Mouse (Mus musculus) testis, postnatal 14 days (tissue): ENCODE results near the gene Mapre1.
A peak's percentile ranks its signal among the peaks of the same experiment; 100 is the strongest.
"Not testable (repeated sequence)": the region's sequence is repeated elsewhere in the genome, so short reads cannot be mapped to it uniquely, and the experiment has no call there.

Experiments used
- DNase-seq: peaks from one replicate; pipeline ENCODE4 v3.0.0; 2021; ENCODE audit warnings: low spot score

Gene Mapre1

GRCm38 (mm10) chr2:153778638-153779362 is 37.7 kb downstream of the Mapre1 start:
- DNase-seq: peak; percentile 86

- no peak for DNase-seq
These were observed 38.4 kb downstream of the Mapre1 start, which contains the start of gene Efcab8 for GRCm38 (mm10) chr2:153779394-153779981. Gene Efcab8 (plus strand): TSS chr2:153779931.

- no peak for DNase-seq
These were observed 40.1 kb downstream of the Mapre1 start for GRCm38 (mm10) chr2:153781181-153781580.

- DNase-seq: no peak
These were observed 43.6 kb downstream of the Mapre1 start for GRCm38 (mm10) chr2:153784668-153785067.

GRCm38 (mm10) chr2:153793366-153793765 is 52.3 kb downstream of the Mapre1 start:
- no peak for DNase-seq

- no peak for DNase-seq
These were observed 54.0 kb downstream of the Mapre1 start for GRCm38 (mm10) chr2:153795090-153795489.

GRCm38 (mm10) chr2:153807464-153807863 is 66.4 kb downstream of the Mapre1 start:
- not testable (repeated sequence) for DNase-seq

GRCm38 (mm10) chr2:153808146-153808545 is 67.1 kb downstream of the Mapre1 start:
- DNase-seq: no peak

- no peak for DNase-seq
These were observed 67.8 kb downstream of the Mapre1 start for GRCm38 (mm10) chr2:153808841-153809240.

GRCm38 (mm10) chr2:153809921-153810320 is 68.8 kb downstream of the Mapre1 start:
- no peak for DNase-seq

GRCm38 (mm10) chr2:153822005-153822543 is 81.0 kb downstream of the Mapre1 start:
- no peak for DNase-seq
